Mouse (Mus musculus) neural tube, embryonic 11.5 days (tissue): Measurements from ENCODE around the gene Armh3. TPM values are rescaled to one million over a fixed set of nuclear protein-coding genes. Genes with fewer than 3 reads are reported as not detected.
A peak's percentile ranks its signal among the peaks of the same experiment; 100 is the strongest.

Source experiments
- ATAC-seq: fragments of 200-750 bp; cut with Nextera tagmentation; 2 replicates; pipeline ENCODE4 v1.8.0; 2017; ENCODE audit warnings: moderate number of reproducible peaks, mild to moderate bottlenecking, moderate TSS enrichment, moderate library complexity; ENCODE audit not compliant: insufficient read depth, low FRiP score, low TSS enrichment
- DNase-seq: peaks from one replicate; pipeline ENCODE4 v3.0.0-alpha.2; 2015; ENCODE audit warnings: low spot score
- H3K27ac ChIP-seq: fragments of 300-500 bp; sonication (generic); 2 replicates; pipeline ENCODE4 v1.5.1; 2014; ENCODE audit warnings: low read depth, mild to moderate bottlenecking, low read length
- H3K27me3 ChIP-seq: fragments of 300-500 bp; sonication (generic); 2 replicates; pipeline ENCODE4 v1.6.1; 2014; ENCODE audit warnings: mild to moderate bottlenecking, low read length, mixed read lengths; ENCODE audit not compliant: control insufficient read depth, insufficient read depth
- H3K36me3 ChIP-seq: fragments of 300-500 bp; sonication (generic); 2 replicates; pipeline ENCODE4 v1.6.1; 2014; ENCODE audit warnings: mild to moderate bottlenecking, low read length, moderate library complexity, mixed read lengths; ENCODE audit not compliant: control insufficient read depth, insufficient read depth
- H3K4me1 ChIP-seq: fragments of 300-500 bp; sonication (generic); 2 replicates; pipeline ENCODE4 v1.6.1; 2014; ENCODE audit warnings: low read length, mixed read lengths; ENCODE audit not compliant: control insufficient read depth, insufficient read depth
- H3K4me2 ChIP-seq: fragments of 300-500 bp; sonication (generic); 2 replicates; pipeline ENCODE4 v1.6.1; 2014; ENCODE audit warnings: low read depth, mild to moderate bottlenecking, moderate library complexity
- H3K4me3 ChIP-seq: fragments of 300-500 bp; sonication (generic); 2 replicates; pipeline ENCODE4 v1.5.1; 2014; ENCODE audit warnings: low read depth, low read length
- H3K9ac ChIP-seq: fragments of 300-500 bp; sonication (generic); 2 replicates; pipeline ENCODE4 v1.6.1; 2014; ENCODE audit warnings: mild to moderate bottlenecking, low read length
- H3K9me3 ChIP-seq: fragments of 300-500 bp; sonication (generic); 2 replicates; pipeline ENCODE4 v1.6.1; 2016; ENCODE audit warnings: low read length; ENCODE audit not compliant: control insufficient read depth
- WGBS: fragments of 180-500 bp; shearing (Covaris S2); extraction: QIAGEN DNeasy Blood & Tissue Kit; methylation state at CpG from one replicate; pipeline ENCODE4 v1.1.7; 2014; 5-methylcytosine and 5-hydroxymethylcytosine counted together
- polyA plus RNA-seq: library from polyadenylated mRNA; unstranded; fragments of >200 nt; fragmentation: Nextera tagmentation; extraction: Ambion mirVana; gene quantifications from 2 replicates; pipeline ENCODE4 v1.2.1, GENCODE M21; 2014

Armh3 gene
- polyA plus RNA-seq, 1 experiment from 2014 or later: 17.9 TPM

- peak; percentile 28; the same call in 1 of the 2 replicates for ATAC-seq
- Histone ChIP-seq H3K4me3 (peak overlapping the region; percentile 31), H3K4me1 (peaks cover 54% of the 10 kb centered on the region), H3K36me3 (no peaks in the 10 kb centered on the region), H3K9ac (peak overlapping the region; percentile 72), H3K27me3 (no peaks in the 10 kb centered on the region), H3K27ac (peak overlapping the region; percentile 98), H3K9me3 (no peaks in the 10 kb centered on the region), H3K4me2 (peak overlapping the region; percentile 80)
- DNase-seq: peak; percentile 67
- 8% methylated on average over 6 of the region's 6 CpGs for WGBS
These were observed 44.3 kb upstream of the Armh3 start for GRCm38 (mm10) chr19:46042476-46043011.

GRCm38 (mm10) chr19:46041933-46042475 is 43.7 kb upstream of the Armh3 start:
- Histone ChIP-seq H3K27ac (peak overlapping the region; percentile 98), H3K9me3 (no peaks in the 10 kb centered on the region), H3K4me1 (peaks cover 60% of the 10 kb centered on the region), H3K9ac (peak overlapping the region; percentile 72), H3K27me3 (no peaks in the 10 kb centered on the region), H3K4me3 (peak overlapping the region; percentile 31), H3K4me2 (peak overlapping the region; percentile 80), H3K36me3 (no peaks in the 10 kb centered on the region)
- 0% methylated on average over 12 of the region's 14 CpGs for WGBS
- DNase-seq (peak; percentile 81), ATAC-seq (peak; percentile 52)

GRCm38 (mm10) chr19:46041299-46041932 is 43.1 kb upstream of the Armh3 start:
- H3K27ac ChIP-seq: peak overlapping the region; percentile 98
- peak overlapping the region; percentile 80 for H3K4me2 ChIP-seq
- no peaks in the 10 kb centered on the region; the same call in 1 of the 2 replicates for H3K36me3 ChIP-seq
- WGBS: 22% methylated on average over 7 of the region's 7 CpGs
- H3K4me3 ChIP-seq: peak overlapping the region; percentile 31
- H3K9me3 ChIP-seq: no peaks in the 10 kb centered on the region
- ATAC-seq (no peak), DNase-seq (no peak)
- no peaks in the 10 kb centered on the region for H3K27me3 ChIP-seq
- peaks cover 65% of the 10 kb centered on the region for H3K4me1 ChIP-seq
- H3K9ac ChIP-seq: peak overlapping the region; percentile 72

GRCm38 (mm10) chr19:46040149-46040902 is 42.0 kb upstream of the Armh3 start:
- H3K9ac ChIP-seq: peak overlapping the region; percentile 97
- ATAC-seq (no peak), DNase-seq (no peak)
- peaks cover 7% of the 10 kb centered on the region for H3K36me3 ChIP-seq
- H3K27ac ChIP-seq: peak overlapping the region; percentile 92
- H3K4me1 ChIP-seq: peaks cover 60% of the 10 kb centered on the region
- no peaks in the 10 kb centered on the region for H3K27me3 ChIP-seq
- 44% methylated on average over 14 of the region's 14 CpGs for WGBS
- no peaks in the 10 kb centered on the region for H3K9me3 ChIP-seq
- H3K4me2 ChIP-seq: peak overlapping the region; percentile 100
- peak overlapping the region; percentile 98 for H3K4me3 ChIP-seq

- Histone ChIP-seq H3K9me3 (no peaks in the 10 kb centered on the region), H3K4me1 (peaks cover 60% of the 10 kb centered on the region), H3K27me3 (no peaks in the 10 kb centered on the region), H3K9ac (peak overlapping the region; percentile 97), H3K27ac (peak overlapping the region; percentile 92), H3K4me2 (peak overlapping the region; percentile 100), H3K36me3 (peaks cover 16% of the 10 kb centered on the region), H3K4me3 (peak overlapping the region; percentile 98)
- ATAC-seq (peak; percentile 61), DNase-seq (peak; percentile 97)
- WGBS: under 1% methylated on average over 24 of the region's 30 CpGs
These were observed 41.2 kb upstream of the Armh3 start for GRCm38 (mm10) chr19:46039478-46039877.

GRCm38 (mm10) chr19:46038851-46039260 is 40.6 kb upstream of the Armh3 start:
- peaks cover 57% of the 10 kb centered on the region for H3K4me1 ChIP-seq
- WGBS: 0% methylated on average over 9 of the region's 17 CpGs

GRCm38 (mm10) chr19:46037925-46038850 is 39.9 kb upstream of the Armh3 start:
- Histone ChIP-seq H3K9me3 (no peaks in the 10 kb centered on the region), H3K4me3 (peak overlapping the region; percentile 98), H3K4me2 (peak overlapping the region; percentile 100), H3K4me1 (peaks cover 51% of the 10 kb centered on the region), H3K9ac (peak overlapping the region; percentile 97), H3K27ac (peak overlapping the region; percentile 92; the same call in 1 of the 2 replicates), H3K36me3 (peaks cover 27% of the 10 kb centered on the region), H3K27me3 (no peaks in the 10 kb centered on the region)
- DNase-seq: no peak
- 30% methylated on average over 13 of the region's 13 CpGs for WGBS
- no peak for ATAC-seq

More at GRCm38 (mm10) chr19:46038851-46039260, 40.6 kb upstream of the Armh3 start:
- Histone ChIP-seq H3K4me2 (peak overlapping the region; percentile 100), H3K4me3 (peak overlapping the region; percentile 98), H3K36me3 (peaks cover 21% of the 10 kb centered on the region), H3K9ac (peak overlapping the region; percentile 97), H3K27ac (peak overlapping the region; percentile 92), H3K9me3 (no peaks in the 10 kb centered on the region), H3K27me3 (no peaks in the 10 kb centered on the region)
- DNase-seq (peak; percentile 48), ATAC-seq (no peak; the same call in 1 of the 2 replicates)
